Mouse (Mus musculus): ENCODE data around the gene Pfdn6. TPM values are rescaled to one million over a fixed set of nuclear protein-coding genes. Genes with fewer than 3 reads are reported as not detected.

Pfdn6 gene
- polyA plus RNA-seq (2015; fragmentation: Nextera tagmentation; extraction: Ambion mirVana) = 93.9 and 108 TPM in 2 replicates

GRCm38 (mm10) chr17:33940206-33940805 is at the start of gene Pfdn6, which contains the start of gene Wdr46:
Gene Pfdn6 (minus strand): TSS chr17:33940343.
Gene Wdr46 (plus strand): TSS chr17:33940660.

GRCm38 (mm10) chr17:33955555-33956214 is 15.5 kb upstream of the Pfdn6 start, which contains the start of the genes Vps52 and Rps18:
Gene Vps52 (plus strand): TSS chr17:33955812.
Gene Rps18 (minus strand): TSS chr17:33956001.

GRCm38 (mm10) chr17:33951021-33951946 is 11.1 kb upstream of the Pfdn6 start, which contains the start of gene B3galt4:
Gene B3galt4 (minus strand): TSS chr17:33951488.

GRCm38 (mm10) chr17:33929371-33930279 is 10.5 kb downstream of the Pfdn6 start, which contains the start of gene Rgl2:
Gene Rgl2 (plus strand): TSS chr17:33929543.

GRCm38 (mm10) chr17:33915671-33916250 is 24.4 kb downstream of the Pfdn6 start, which contains the start of the genes Tapbp and Zbtb22:
Gene Tapbp (plus strand): TSS chr17:33915899.
Gene Zbtb22 (plus strand): TSS chr17:33915904.

GRCm38 (mm10) chr17:33909077-33909868 is 30.9 kb downstream of the Pfdn6 start, which contains the start of gene Daxx:
Gene Daxx (plus strand): TSS chr17:33909414.

GRCm38 (mm10) chr17:33904835-33905234 is 35.3 kb downstream of the Pfdn6 start, which contains the start of gene Platr17:
Gene Platr17 (plus strand): TSS chr17:33905135.

GRCm38 (mm10) chr17:33890533-33891059 is 49.5 kb downstream of the Pfdn6 start, which contains the start of gene Kifc1:
Gene Kifc1 (minus strand): TSS chr17:33890661.

Other genes with a start within 250 kb of the Pfdn6 start
- 87.0 and 101 TPM in 2 replicates for gene March2, start 221.7 kb downstream of the Pfdn6 start, polyA plus RNA-seq (2015; fragmentation: Nextera tagmentation; extraction: Ambion mirVana)
- gene Rab11b, start 179.8 kb downstream of the Pfdn6 start, polyA plus RNA-seq (2015; fragmentation: Nextera tagmentation; extraction: Ambion mirVana) = 246 and 249 TPM in 2 replicates
- gene Angptl4, start 158.5 kb downstream of the Pfdn6 start, polyA plus RNA-seq (2015; fragmentation: Nextera tagmentation; extraction: Ambion mirVana) = 32.3 and 36.8 TPM in 2 replicates
- gene Kank3, start 129.8 kb downstream of the Pfdn6 start, polyA plus RNA-seq (2015; fragmentation: Nextera tagmentation; extraction: Ambion mirVana) = 21.2 and 23.5 TPM in 2 replicates
- gene Rps28, start 115.8 kb downstream of the Pfdn6 start, polyA plus RNA-seq (2015; fragmentation: Nextera tagmentation; extraction: Ambion mirVana) = 778 and 855 TPM in 2 replicates
- 513 and 574 TPM in 2 replicates for gene Ndufa7, start 115.8 kb downstream of the Pfdn6 start, polyA plus RNA-seq (2015; fragmentation: Nextera tagmentation; extraction: Ambion mirVana)
- 22.6 and 27.1 TPM in 2 replicates for gene Cd320, start 97.3 kb downstream of the Pfdn6 start, polyA plus RNA-seq (2015; fragmentation: Nextera tagmentation; extraction: Ambion mirVana)
- gene Gm7029, start 66.5 kb downstream of the Pfdn6 start, polyA plus RNA-seq (2015; fragmentation: Nextera tagmentation; extraction: Ambion mirVana) = not detected in 2 replicates
- 1.3 and 1.9 TPM in 2 replicates for gene Kifc1, start 49.7 kb downstream of the Pfdn6 start, polyA plus RNA-seq (2015; fragmentation: Nextera tagmentation; extraction: Ambion mirVana)
- gene Platr17, start 35.2 kb downstream of the Pfdn6 start, polyA plus RNA-seq (2015; fragmentation: Nextera tagmentation; extraction: Ambion mirVana) = 0.20 and 0.88 TPM in 2 replicates
- 23.1 and 26.3 TPM in 2 replicates for gene Daxx, start 30.9 kb downstream of the Pfdn6 start, polyA plus RNA-seq (2015; fragmentation: Nextera tagmentation; extraction: Ambion mirVana)
- 68.1 and 71.1 TPM in 2 replicates for gene Tapbp, start 24.4 kb downstream of the Pfdn6 start, polyA plus RNA-seq (2015; fragmentation: Nextera tagmentation; extraction: Ambion mirVana)
- gene Zbtb22, start 24.4 kb downstream of the Pfdn6 start, polyA plus RNA-seq (2015; fragmentation: Nextera tagmentation; extraction: Ambion mirVana) = 12.5 and 13.1 TPM in 2 replicates
- 23.8 and 27.2 TPM in 2 replicates for gene Rgl2, start 10.8 kb downstream of the Pfdn6 start, polyA plus RNA-seq (2015; fragmentation: Nextera tagmentation; extraction: Ambion mirVana)
- 18.0 and 19.4 TPM in 2 replicates for gene Wdr46, start 317 bp upstream of the Pfdn6 start, polyA plus RNA-seq (2015; fragmentation: Nextera tagmentation; extraction: Ambion mirVana)
- 6.4 and 6.7 TPM in 2 replicates for gene B3galt4, start 11.1 kb upstream of the Pfdn6 start, polyA plus RNA-seq (2015; fragmentation: Nextera tagmentation; extraction: Ambion mirVana)
- gene Vps52, start 15.5 kb upstream of the Pfdn6 start, polyA plus RNA-seq (2015; fragmentation: Nextera tagmentation; extraction: Ambion mirVana) = 28.7 and 29.0 TPM in 2 replicates
- 1,535 and 1,858 TPM in 2 replicates for gene Rps18, start 15.7 kb upstream of the Pfdn6 start, polyA plus RNA-seq (2015; fragmentation: Nextera tagmentation; extraction: Ambion mirVana)
- 97.3 and 136 TPM in 2 replicates for gene H2-K1, start 60.0 kb upstream of the Pfdn6 start, polyA plus RNA-seq (2015; fragmentation: Nextera tagmentation; extraction: Ambion mirVana)
- gene Ring1, start 84.3 kb upstream of the Pfdn6 start, polyA plus RNA-seq (2015; fragmentation: Nextera tagmentation; extraction: Ambion mirVana) = 12.7 and 13.4 TPM in 2 replicates
- 39.1 and 39.5 TPM in 2 replicates for gene H2-Ke6, start 87.7 kb upstream of the Pfdn6 start, polyA plus RNA-seq (2015; fragmentation: Nextera tagmentation; extraction: Ambion mirVana)
- 139 and 141 TPM in 2 replicates for gene Slc39a7, start 91.3 kb upstream of the Pfdn6 start, polyA plus RNA-seq (2015; fragmentation: Nextera tagmentation; extraction: Ambion mirVana)
- gene Rxrb, start 91.5 kb upstream of the Pfdn6 start, polyA plus RNA-seq (2015; fragmentation: Nextera tagmentation; extraction: Ambion mirVana) = 22.6 and 25.7 TPM in 2 replicates
- gene Col11a2, start 99.1 kb upstream of the Pfdn6 start, polyA plus RNA-seq (2015; fragmentation: Nextera tagmentation; extraction: Ambion mirVana) = 0.26 and 0.34 TPM in 2 replicates
- gene H2-Oa, start 152.0 kb upstream of the Pfdn6 start, polyA plus RNA-seq (2015; fragmentation: Nextera tagmentation; extraction: Ambion mirVana) = 0.24 TPM in 1 of 2 replicates, not detected in the other
- gene H2-DMa, start 179.2 kb upstream of the Pfdn6 start, polyA plus RNA-seq (2015; fragmentation: Nextera tagmentation; extraction: Ambion mirVana) = 5.8 and 8.1 TPM in 2 replicates
- 53.0 and 53.2 TPM in 2 replicates for gene Brd2, start 182.3 kb upstream of the Pfdn6 start, polyA plus RNA-seq (2015; fragmentation: Nextera tagmentation; extraction: Ambion mirVana)
- gene H2-DMb2, start 203.0 kb upstream of the Pfdn6 start, polyA plus RNA-seq (2015; fragmentation: Nextera tagmentation; extraction: Ambion mirVana) = 0.13 TPM in 1 of 2 replicates, not detected in the other
- 1.5 and 2.6 TPM in 2 replicates for gene H2-DMb1, start 212.7 kb upstream of the Pfdn6 start, polyA plus RNA-seq (2015; fragmentation: Nextera tagmentation; extraction: Ambion mirVana)
- 20.0 and 21.3 TPM in 2 replicates for gene Tap1, start 247.2 kb upstream of the Pfdn6 start, polyA plus RNA-seq (2015; fragmentation: Nextera tagmentation; extraction: Ambion mirVana)
- 8.6 and 8.7 TPM in 2 replicates for gene Psmb9, start 247.4 kb upstream of the Pfdn6 start, polyA plus RNA-seq (2015; fragmentation: Nextera tagmentation; extraction: Ambion mirVana)